Mouse (Mus musculus) myocyte (in vitro differentiated cells): ENCODE measurements around the gene Prph. TPM values are rescaled to one million over a fixed set of nuclear protein-coding genes. Genes with fewer than 3 reads are reported as not detected.

ENCODE experiments used
- H3K27me3 ChIP-seq: one replicate; pipeline ENCODE4 v1.6.1; 2011; ENCODE audit not compliant: control insufficient read depth, insufficient read depth, insufficient read length
- H3K36me3 ChIP-seq: one replicate; pipeline ENCODE4 v1.6.1; 2011; ENCODE audit not compliant: control insufficient read depth, insufficient read depth
- H3K4me2 ChIP-seq: one replicate; pipeline ENCODE4 v1.6.1; 2011; ENCODE audit warnings: low read depth, control low read depth
- H3K4me3 ChIP-seq: one replicate; pipeline ENCODE4 v1.5.1; 2011; ENCODE audit warnings: mild to moderate bottlenecking, control low read depth, moderate library complexity
- H3K79me2 ChIP-seq: one replicate; pipeline ENCODE4 v1.6.1; 2011; ENCODE audit not compliant: control insufficient read depth, insufficient read depth
- H3ac ChIP-seq: one replicate; pipeline ENCODE4 v1.6.1; 2011; ENCODE audit not compliant: control insufficient read depth, insufficient read length
- CEBPB ChIP-seq: IDR thresholded peaks from 2 replicates; pipeline ENCODE4 v1.6.1; 2011; ENCODE audit warnings: mild to moderate bottlenecking, moderate library complexity; ENCODE audit not compliant: poor library complexity, insufficient read depth, severe bottlenecking
- E2F4 ChIP-seq: IDR thresholded peaks from one replicate; pipeline ENCODE4 v1.6.1; 2011; ENCODE audit warnings: mild to moderate bottlenecking, control low read depth, moderate library complexity; ENCODE audit not compliant: insufficient read depth
- MAX ChIP-seq: IDR thresholded peaks from one replicate; pipeline ENCODE4 v1.6.1; 2011; ENCODE audit warnings: low read depth, mild to moderate bottlenecking, control low read depth
- MYOD1 ChIP-seq, 3 experiments: IDR thresholded peaks; one replicate each; pipeline ENCODE4 v1.6.1; 2011; ENCODE audit warnings: control low read depth in 2 of 3, low read depth in 2 of 3, mild to moderate bottlenecking in 2 of 3, moderate library complexity in 1 of 3; ENCODE audit not compliant: insufficient read length in 2 of 3, control insufficient read depth in 1 of 3
- MYOG ChIP-seq, 3 experiments: IDR thresholded peaks; one replicate each; pipeline ENCODE4 v1.6.1; 2011; ENCODE audit warnings: control low read depth in 2 of 3, low read depth in 2 of 3, mild to moderate bottlenecking in 2 of 3; ENCODE audit not compliant: insufficient read length in 2 of 3, control insufficient read depth in 1 of 3, insufficient read depth in 1 of 3
- POLR2A ChIP-seq: IDR thresholded peaks from one replicate; pipeline ENCODE4 v1.6.1; 2011; ENCODE audit warnings: low read depth, mild to moderate bottlenecking, control low read depth, moderate library complexity; ENCODE audit not compliant: insufficient read length
- POLR2AphosphoS2 ChIP-seq: IDR thresholded peaks from one replicate; pipeline ENCODE4 v1.6.1; 2011; ENCODE audit warnings: low read depth, control low read depth; ENCODE audit not compliant: insufficient read length
- REST ChIP-seq: IDR thresholded peaks from one replicate; pipeline ENCODE4 v1.6.1; 2011; ENCODE audit warnings: mild to moderate bottlenecking, control low read depth, moderate library complexity; ENCODE audit not compliant: insufficient read depth, insufficient read length
- SRF ChIP-seq: IDR thresholded peaks from one replicate; pipeline ENCODE4 v1.6.1; 2011; ENCODE audit warnings: low read depth; ENCODE audit not compliant: control insufficient read depth, insufficient read length
- TCF12 ChIP-seq: IDR thresholded peaks from one replicate; pipeline ENCODE4 v1.6.1; 2011; ENCODE audit warnings: mild to moderate bottlenecking, control low read depth; ENCODE audit not compliant: poor library complexity, insufficient read depth, severe bottlenecking
- TCF3 ChIP-seq: IDR thresholded peaks from one replicate; pipeline ENCODE4 v1.6.1; 2011; ENCODE audit warnings: low read depth, control low read depth; ENCODE audit not compliant: insufficient read length
- USF1 ChIP-seq: IDR thresholded peaks from one replicate; pipeline ENCODE4 v1.6.1; 2011; ENCODE audit warnings: low read depth, mild to moderate bottlenecking, control low read depth, moderate library complexity
- polyA plus RNA-seq: library from polyadenylated mRNA; unstranded; fragments of >200 nt; fragmentation: generic; extraction: Trizol; gene quantifications from one replicate; pipeline ENCODE4 v1.2.1, GENCODE M21; 2012; ENCODE audit warnings: missing spikeins

The Prph gene
- polyA plus RNA-seq, 1 experiment, result 0.98 TPM

GRCm38 (mm10) chr15:99105238-99105637 lies 50.3 kb downstream of the Prph start:
- Histone ChIP-seq H3K27me3 (no peaks in the 10 kb centered on the region), H3K4me3 (no peak overlapping the region)
- TF ChIP-seq MYOD1 (IDR thresholded peaks at IDR 0.05; ENCODE audit: control insufficient read depth in 1 of 3, insufficient read length in 2 of 3, low read depth in 2 of 3) (no peak), MAX (no peak), MYOG (IDR thresholded peaks at IDR 0.05; ENCODE audit: control insufficient read depth in 1 of 3, insufficient read depth in 1 of 3, insufficient read length in 2 of 3, low read depth in 2 of 3) (no peak), SRF (no peak), E2F4 (no peak), TCF12 (no peak), POLR2A (no peak), USF1 (no peak), POLR2AphosphoS2 (no peak), CEBPB (no peak), REST (no peak), TCF3 (no peak)

GRCm38 (mm10) chr15:99107866-99108265 lies 52.9 kb downstream of the Prph start:
- no peak overlapping the region for H3K4me3 ChIP-seq
- TF ChIP-seq REST (no peak), MAX (no peak), MYOG (IDR thresholded peaks at IDR 0.05; ENCODE audit: control insufficient read depth in 1 of 3, insufficient read depth in 1 of 3, insufficient read length in 2 of 3, low read depth in 2 of 3) (no peak), MYOD1 (IDR thresholded peaks at IDR 0.05; ENCODE audit: control insufficient read depth in 1 of 3, insufficient read length in 2 of 3, low read depth in 2 of 3) (no peak), TCF12 (no peak), CEBPB (no peak), SRF (no peak), TCF3 (no peak), POLR2AphosphoS2 (no peak), POLR2A (no peak), USF1 (no peak), E2F4 (no peak)
- H3K36me3 ChIP-seq, result no peaks in the 10 kb centered on the region
- no peak overlapping the region for H3ac ChIP-seq
- H3K79me2 ChIP-seq, result no peaks in the 10 kb centered on the region
- H3K4me2 ChIP-seq, result no peak overlapping the region
- no peaks in the 10 kb centered on the region for H3K27me3 ChIP-seq

More at GRCm38 (mm10) chr15:99105238-99105637, 50.3 kb downstream of the Prph start:
- no peaks in the 10 kb centered on the region for H3K36me3 ChIP-seq
- no peak overlapping the region for H3ac ChIP-seq
- no peaks in the 10 kb centered on the region for H3K79me2 ChIP-seq
- no peak overlapping the region for H3K4me2 ChIP-seq

Other genes with a start within 250 kb of the Prph start
- 0.11 TPM for gene Ddn, start 245.7 kb upstream of the Prph start, polyA plus RNA-seq
- gene Prkag1, start 223.7 kb upstream of the Prph start, polyA plus RNA-seq, result 99.7 TPM
- gene Kmt2d, start 184.0 kb upstream of the Prph start, polyA plus RNA-seq, result 27.1 TPM
- 7.6 TPM for gene Rhebl1, start 160.6 kb upstream of the Prph start, polyA plus RNA-seq
- gene Dhh, start 156.6 kb upstream of the Prph start, polyA plus RNA-seq, result 0.11 TPM
- gene Lmbr1l, start 136.9 kb upstream of the Prph start, polyA plus RNA-seq, result 33.4 TPM
- 2,204 TPM for gene Tuba1b, start 120.6 kb upstream of the Prph start, polyA plus RNA-seq
- 0.84 TPM for gene Gm49450, start 101.6 kb upstream of the Prph start, polyA plus RNA-seq
- 3,074 TPM for gene Tuba1a, start 101.5 kb upstream of the Prph start, polyA plus RNA-seq
- 462 TPM for gene Tuba1c, start 25.3 kb upstream of the Prph start, polyA plus RNA-seq
- 18.6 TPM for gene Troap, start 19.4 kb downstream of the Prph start, polyA plus RNA-seq
- 0.10 TPM for gene C1ql4, start 32.6 kb downstream of the Prph start, polyA plus RNA-seq
- 0.78 TPM for gene Dnajc22, start 38.0 kb downstream of the Prph start, polyA plus RNA-seq
- 39.1 TPM for gene Spats2, start 70.7 kb downstream of the Prph start, polyA plus RNA-seq
- 0.17 TPM for gene Kcnh3, start 169.7 kb downstream of the Prph start, polyA plus RNA-seq
- 99.1 TPM for gene Mcrs1, start 196.8 kb downstream of the Prph start, polyA plus RNA-seq
- 59.7 TPM for gene Prpf40b, start 239.9 kb downstream of the Prph start, polyA plus RNA-seq
- gene Fam186b, start 240.7 kb downstream of the Prph start, polyA plus RNA-seq, result 0.06 TPM